Mouse (Mus musculus) myocyte (in vitro differentiated cells): ENCODE results near the gene Tnr. TPM values are rescaled to one million over a fixed set of nuclear protein-coding genes. Genes with fewer than 3 reads are reported as not detected.

Experiments
- H3K27me3 ChIP-seq: one replicate; pipeline ENCODE4 v1.6.1; 2011; ENCODE audit not compliant: control insufficient read depth, insufficient read depth, insufficient read length
- H3K36me3 ChIP-seq: one replicate; pipeline ENCODE4 v1.6.1; 2011; ENCODE audit not compliant: control insufficient read depth, insufficient read depth
- H3K4me2 ChIP-seq: one replicate; pipeline ENCODE4 v1.6.1; 2011; ENCODE audit warnings: low read depth, control low read depth
- H3K4me3 ChIP-seq: one replicate; pipeline ENCODE4 v1.5.1; 2011; ENCODE audit warnings: mild to moderate bottlenecking, control low read depth, moderate library complexity
- H3K79me2 ChIP-seq: one replicate; pipeline ENCODE4 v1.6.1; 2011; ENCODE audit not compliant: control insufficient read depth, insufficient read depth
- H3ac ChIP-seq: one replicate; pipeline ENCODE4 v1.6.1; 2011; ENCODE audit not compliant: control insufficient read depth, insufficient read length
- CEBPB ChIP-seq: IDR thresholded peaks from 2 replicates; pipeline ENCODE4 v1.6.1; 2011; ENCODE audit warnings: mild to moderate bottlenecking, moderate library complexity; ENCODE audit not compliant: poor library complexity, insufficient read depth, severe bottlenecking
- E2F4 ChIP-seq: IDR thresholded peaks from one replicate; pipeline ENCODE4 v1.6.1; 2011; ENCODE audit warnings: mild to moderate bottlenecking, control low read depth, moderate library complexity; ENCODE audit not compliant: insufficient read depth
- MAX ChIP-seq: IDR thresholded peaks from one replicate; pipeline ENCODE4 v1.6.1; 2011; ENCODE audit warnings: low read depth, mild to moderate bottlenecking, control low read depth
- MYOD1 ChIP-seq, 3 experiments: IDR thresholded peaks; one replicate each; pipeline ENCODE4 v1.6.1; 2011; ENCODE audit warnings: control low read depth in 2 of 3, low read depth in 2 of 3, mild to moderate bottlenecking in 2 of 3, moderate library complexity in 1 of 3; ENCODE audit not compliant: insufficient read length in 2 of 3, control insufficient read depth in 1 of 3
- MYOG ChIP-seq, 3 experiments: IDR thresholded peaks; one replicate each; pipeline ENCODE4 v1.6.1; 2011; ENCODE audit warnings: control low read depth in 2 of 3, low read depth in 2 of 3, mild to moderate bottlenecking in 2 of 3; ENCODE audit not compliant: insufficient read length in 2 of 3, control insufficient read depth in 1 of 3, insufficient read depth in 1 of 3
- POLR2A ChIP-seq: IDR thresholded peaks from one replicate; pipeline ENCODE4 v1.6.1; 2011; ENCODE audit warnings: low read depth, mild to moderate bottlenecking, control low read depth, moderate library complexity; ENCODE audit not compliant: insufficient read length
- POLR2AphosphoS2 ChIP-seq: IDR thresholded peaks from one replicate; pipeline ENCODE4 v1.6.1; 2011; ENCODE audit warnings: low read depth, control low read depth; ENCODE audit not compliant: insufficient read length
- REST ChIP-seq: IDR thresholded peaks from one replicate; pipeline ENCODE4 v1.6.1; 2011; ENCODE audit warnings: mild to moderate bottlenecking, control low read depth, moderate library complexity; ENCODE audit not compliant: insufficient read depth, insufficient read length
- SRF ChIP-seq: IDR thresholded peaks from one replicate; pipeline ENCODE4 v1.6.1; 2011; ENCODE audit warnings: low read depth; ENCODE audit not compliant: control insufficient read depth, insufficient read length
- TCF12 ChIP-seq: IDR thresholded peaks from one replicate; pipeline ENCODE4 v1.6.1; 2011; ENCODE audit warnings: mild to moderate bottlenecking, control low read depth; ENCODE audit not compliant: poor library complexity, insufficient read depth, severe bottlenecking
- TCF3 ChIP-seq: IDR thresholded peaks from one replicate; pipeline ENCODE4 v1.6.1; 2011; ENCODE audit warnings: low read depth, control low read depth; ENCODE audit not compliant: insufficient read length
- USF1 ChIP-seq: IDR thresholded peaks from one replicate; pipeline ENCODE4 v1.6.1; 2011; ENCODE audit warnings: low read depth, mild to moderate bottlenecking, control low read depth, moderate library complexity
- polyA plus RNA-seq: library from polyadenylated mRNA; unstranded; fragments of >200 nt; fragmentation: generic; extraction: Trizol; gene quantifications from one replicate; pipeline ENCODE4 v1.2.1, GENCODE M21; 2012; ENCODE audit warnings: missing spikeins

The Tnr gene
- polyA plus RNA-seq, 1 experiment, result 0.02 TPM

- no peak overlapping the region for H3ac ChIP-seq
- TF ChIP-seq POLR2A (no peak), CEBPB (no peak), E2F4 (no peak), TCF12 (no peak), MAX (no peak), REST (no peak), MYOG (IDR thresholded peaks at IDR 0.05; ENCODE audit: control insufficient read depth in 1 of 3, insufficient read depth in 1 of 3, insufficient read length in 2 of 3, low read depth in 2 of 3) (no peak), MYOD1 (IDR thresholded peaks at IDR 0.05; ENCODE audit: control insufficient read depth in 1 of 3, insufficient read length in 2 of 3, low read depth in 2 of 3) (no peak), POLR2AphosphoS2 (no peak), SRF (no peak), USF1 (no peak), TCF3 (no peak)
- H3K4me2 ChIP-seq, result no peak overlapping the region
- H3K79me2 ChIP-seq, result no peaks in the 10 kb centered on the region
- no peaks in the 10 kb centered on the region for H3K27me3 ChIP-seq
- H3K4me3 ChIP-seq, result no peak overlapping the region
- no peaks in the 10 kb centered on the region for H3K36me3 ChIP-seq
These were observed 41.6 kb downstream of the Tnr start for GRCm38 (mm10) chr1:159565129-159565528.

GRCm38 (mm10) chr1:159566046-159566445 lies 42.5 kb downstream of the Tnr start:
- H3K4me2 ChIP-seq, result no peak overlapping the region
- H3K4me3 ChIP-seq, result no peak overlapping the region
- no peaks in the 10 kb centered on the region for H3K36me3 ChIP-seq
- H3K79me2 ChIP-seq, result no peaks in the 10 kb centered on the region
- no peak overlapping the region for H3ac ChIP-seq
- H3K27me3 ChIP-seq, result no peaks in the 10 kb centered on the region
- TF ChIP-seq MAX (no peak), SRF (no peak), MYOD1 (IDR thresholded peaks at IDR 0.05; ENCODE audit: control insufficient read depth in 1 of 3, insufficient read length in 2 of 3, low read depth in 2 of 3) (no peak), TCF12 (no peak), USF1 (no peak), CEBPB (no peak), E2F4 (no peak), POLR2AphosphoS2 (no peak), POLR2A (no peak), TCF3 (no peak), REST (no peak), MYOG (IDR thresholded peaks at IDR 0.05; ENCODE audit: control insufficient read depth in 1 of 3, insufficient read depth in 1 of 3, insufficient read length in 2 of 3, low read depth in 2 of 3) (no peak)

GRCm38 (mm10) chr1:159567171-159567570 lies 43.6 kb downstream of the Tnr start:
- Histone ChIP-seq H3K4me3 (no peak overlapping the region), H3K79me2 (no peaks in the 10 kb centered on the region), H3K27me3 (no peaks in the 10 kb centered on the region), H3ac (no peak overlapping the region), H3K36me3 (no peaks in the 10 kb centered on the region), H3K4me2 (no peak overlapping the region)
- TF ChIP-seq MYOG (IDR thresholded peaks at IDR 0.05; ENCODE audit: control insufficient read depth in 1 of 3, insufficient read depth in 1 of 3, insufficient read length in 2 of 3, low read depth in 2 of 3) (no peak), TCF3 (no peak), E2F4 (no peak), REST (no peak), TCF12 (no peak), MYOD1 (IDR thresholded peaks at IDR 0.05; ENCODE audit: control insufficient read depth in 1 of 3, insufficient read length in 2 of 3, low read depth in 2 of 3) (no peak)

- Histone ChIP-seq H3K4me3 (no peak overlapping the region), H3ac (no peak overlapping the region), H3K36me3 (no peaks in the 10 kb centered on the region), H3K79me2 (no peaks in the 10 kb centered on the region), H3K27me3 (no peaks in the 10 kb centered on the region), H3K4me2 (no peak overlapping the region)
- TF ChIP-seq E2F4 (no peak), USF1 (no peak), MAX (no peak), TCF12 (no peak), SRF (no peak), REST (no peak), TCF3 (no peak), POLR2AphosphoS2 (no peak), CEBPB (no peak), MYOG (IDR thresholded peaks at IDR 0.05; ENCODE audit: control insufficient read depth in 1 of 3, insufficient read depth in 1 of 3, insufficient read length in 2 of 3, low read depth in 2 of 3) (no peak)
These were observed 46.7 kb downstream of the Tnr start for GRCm38 (mm10) chr1:159570270-159570669.

GRCm38 (mm10) chr1:159570831-159571230 lies 47.3 kb downstream of the Tnr start:
- no peak overlapping the region for H3ac ChIP-seq
- TF ChIP-seq SRF, result no peak
- TF ChIP-seq CEBPB, result no peak
- no peak for TF ChIP-seq TCF12
- no peak for TF ChIP-seq MYOG (IDR thresholded peaks at IDR 0.05; ENCODE audit: control insufficient read depth in 1 of 3, insufficient read depth in 1 of 3, insufficient read length in 2 of 3, low read depth in 2 of 3)
- TF ChIP-seq USF1, result no peak
- TF ChIP-seq E2F4, result no peak
- TF ChIP-seq MYOD1 (IDR thresholded peaks at IDR 0.05; ENCODE audit: control insufficient read depth in 1 of 3, insufficient read length in 2 of 3, low read depth in 2 of 3), result no peak
- no peaks in the 10 kb centered on the region for H3K27me3 ChIP-seq
- H3K36me3 ChIP-seq, result no peaks in the 10 kb centered on the region
- no peak overlapping the region for H3K4me2 ChIP-seq
- no peaks in the 10 kb centered on the region for H3K79me2 ChIP-seq
- H3K4me3 ChIP-seq, result no peak overlapping the region
